Mouse (Mus musculus) E14TG2a.4 (cell line): ENCODE results near the gene Vstm2l.

Source experiments
- H3K27me3 ChIP-seq: 2 replicates; pipeline ENCODE4 v1.6.1; 2014; ENCODE audit warnings: low read length, control low read depth; ENCODE audit not compliant: insufficient read depth
- H3K36me3 ChIP-seq: 2 replicates; pipeline ENCODE4 v1.6.1; 2014; ENCODE audit warnings: low read length, control low read depth; ENCODE audit not compliant: insufficient read depth
- H3K4me1 ChIP-seq: replicated peaks from 2 replicates; pipeline ENCODE4 v1.6.1; 2014; ENCODE audit warnings: low read depth, low read length, control low read depth
- H3K4me3 ChIP-seq: replicated peaks from 2 replicates; pipeline ENCODE4 v1.5.1; 2014; ENCODE audit warnings: mild to moderate bottlenecking, low read length
- H3K9me3 ChIP-seq: 2 replicates; pipeline ENCODE4 v1.6.1; 2014; ENCODE audit warnings: low read length, control low read depth
- CTCF ChIP-seq: conservative IDR thresholded peaks from 2 replicates; pipeline ENCODE4 v1.5.1; 2014; ENCODE audit warnings: low read length
- NANOG ChIP-seq: IDR thresholded peaks from 2 replicates; pipeline ENCODE4 v1.6.1; 2014; ENCODE audit warnings: borderline replicate concordance, low read length, mixed read lengths
- POU5F1 ChIP-seq: IDR thresholded peaks from 2 replicates; pipeline ENCODE4 v1.6.1; 2014; ENCODE audit warnings: low read length, borderline replicate concordance

Vstm2l gene

GRCm38 (mm10) chr2:157975595-157975994 is 61.1 kb downstream of the Vstm2l start:
- Histone ChIP-seq H3K36me3 (0 out of 2 replicates have a peak, but pooled peaks cover under 1% of the 10 kb centered on the region), H3K9me3 (no peaks in the 10 kb centered on the region), H3K27me3 (peaks cover 30% of the 10 kb centered on the region), H3K4me3 (peak overlapping the region; percentile 50), H3K4me1 (peaks cover 33% of the 10 kb centered on the region)
- TF ChIP-seq CTCF (no peak), NANOG (no peak), POU5F1 (no peak)

GRCm38 (mm10) chr2:157979241-157979640 is 64.8 kb downstream of the Vstm2l start:
- Histone ChIP-seq H3K27me3 (peaks cover 18% of the 10 kb centered on the region), H3K4me3 (no peak overlapping the region), H3K9me3 (no peaks in the 10 kb centered on the region), H3K36me3 (peaks cover 32% of the 10 kb centered on the region), H3K4me1 (peaks cover 32% of the 10 kb centered on the region)
- TF ChIP-seq CTCF: no peak
- no peak for TF ChIP-seq NANOG
- TF ChIP-seq POU5F1: no peak

GRCm38 (mm10) chr2:157982727-157983126 is 68.3 kb downstream of the Vstm2l start:
- no peak for TF ChIP-seq CTCF
- TF ChIP-seq NANOG: no peak
- no peak for TF ChIP-seq POU5F1
- no peaks in the 10 kb centered on the region for H3K27me3 ChIP-seq
- no peak overlapping the region for H3K4me3 ChIP-seq

GRCm38 (mm10) chr2:157983276-157983675 is 68.8 kb downstream of the Vstm2l start:
- no peaks in the 10 kb centered on the region for H3K27me3 ChIP-seq
- H3K36me3 ChIP-seq: peaks cover 68% of the 10 kb centered on the region
- H3K4me3 ChIP-seq: no peak overlapping the region
- no peaks in the 10 kb centered on the region for H3K9me3 ChIP-seq
- TF ChIP-seq POU5F1: no peak
- TF ChIP-seq CTCF: no peak
- no peak for TF ChIP-seq NANOG
- H3K4me1 ChIP-seq: peaks cover 10% of the 10 kb centered on the region

More at GRCm38 (mm10) chr2:157982727-157983126, 68.3 kb downstream of the Vstm2l start:
- H3K4me1 ChIP-seq: peaks cover 13% of the 10 kb centered on the region
- peaks cover 62% of the 10 kb centered on the region for H3K36me3 ChIP-seq
- H3K9me3 ChIP-seq: no peaks in the 10 kb centered on the region

GRCm38 (mm10) chr2:157985611-157986010 is 71.2 kb downstream of the Vstm2l start:
- Histone ChIP-seq H3K36me3 (peaks cover 87% of the 10 kb centered on the region), H3K4me3 (no peak overlapping the region), H3K27me3 (no peaks in the 10 kb centered on the region), H3K4me1 (peaks cover 31% of the 10 kb centered on the region), H3K9me3 (no peaks in the 10 kb centered on the region)
- TF ChIP-seq CTCF (no peak), POU5F1 (no peak), NANOG (no peak)

- H3K4me3 ChIP-seq: no peak overlapping the region
- H3K36me3 ChIP-seq: peaks cover 87% of the 10 kb centered on the region
- H3K27me3 ChIP-seq: no peaks in the 10 kb centered on the region
- no peaks in the 10 kb centered on the region for H3K9me3 ChIP-seq
- TF ChIP-seq CTCF: no peak
- TF ChIP-seq NANOG: no peak
- no peak for TF ChIP-seq POU5F1
- H3K4me1 ChIP-seq: peaks cover 31% of the 10 kb centered on the region
Measured at GRCm38 (mm10) chr2:157986235-157986634, 71.8 kb downstream of the Vstm2l start.

GRCm38 (mm10) chr2:157988416-157989190 is 74.2 kb downstream of the Vstm2l start:
- H3K27me3 ChIP-seq: no peaks in the 10 kb centered on the region
- H3K4me1 ChIP-seq: peaks cover 31% of the 10 kb centered on the region
- TF ChIP-seq CTCF (no peak), NANOG (no peak), POU5F1 (no peak)
- H3K4me3 ChIP-seq: no peak overlapping the region
- no peaks in the 10 kb centered on the region for H3K9me3 ChIP-seq
- H3K36me3 ChIP-seq: peaks cover 87% of the 10 kb centered on the region

- Histone ChIP-seq H3K27me3 (no peaks in the 10 kb centered on the region), H3K4me1 (peaks cover 29% of the 10 kb centered on the region), H3K9me3 (no peaks in the 10 kb centered on the region), H3K4me3 (no peak overlapping the region), H3K36me3 (peaks cover 92% of the 10 kb centered on the region)
- TF ChIP-seq CTCF: peak; percentile 55
- TF ChIP-seq NANOG: no peak
- TF ChIP-seq POU5F1: no peak
Measured at GRCm38 (mm10) chr2:157989946-157990345, 75.5 kb downstream of the Vstm2l start.
